Mouse (Mus musculus) stomach, postnatal 0 days (tissue): Measurements from ENCODE around the gene Sigmar1. TPM values are rescaled to one million over a fixed set of nuclear protein-coding genes. Genes with fewer than 3 reads are reported as not detected.
A peak's percentile ranks its signal among the peaks of the same experiment; 100 is the strongest.
"Not testable (repeated sequence)": the region's sequence is repeated elsewhere in the genome, so short reads cannot be mapped to it uniquely, and the experiment has no call there.

Source experiments
- ATAC-seq: fragments of 200-750 bp; cut with Nextera tagmentation; 2 replicates; pipeline ENCODE4 v1.8.0; 2017; ENCODE audit not compliant: low FRiP score, low TSS enrichment
- DNase-seq: peaks from one replicate; pipeline ENCODE4 v3.0.0-alpha.2; 2016; ENCODE audit warnings: low spot score
- H3K27ac ChIP-seq: fragments of 300-500 bp; sonication (generic); replicated peaks from 2 replicates; pipeline ENCODE4 v1.5.1; 2014; ENCODE audit warnings: mild to moderate bottlenecking, control low read depth
- H3K27me3 ChIP-seq: fragments of 300-500 bp; sonication (generic); 2 replicates; pipeline ENCODE4 v1.6.1; 2014; ENCODE audit warnings: low read length; ENCODE audit not compliant: control insufficient read depth, insufficient read depth
- H3K36me3 ChIP-seq: fragments of 300-500 bp; sonication (generic); 2 replicates; pipeline ENCODE4 v1.6.1; 2014; ENCODE audit warnings: low read length, mixed read lengths; ENCODE audit not compliant: control insufficient read depth, insufficient read depth
- H3K4me1 ChIP-seq: fragments of 300-500 bp; sonication (generic); replicated peaks from 2 replicates; pipeline ENCODE4 v1.6.1; 2014; ENCODE audit warnings: antibody characterized with exemption; ENCODE audit not compliant: control insufficient read depth, insufficient read depth
- H3K4me2 ChIP-seq: fragments of 300-500 bp; sonication (generic); replicated peaks from 2 replicates; pipeline ENCODE4 v1.6.1; 2014; ENCODE audit warnings: low read depth, mild to moderate bottlenecking, control low read depth, moderate library complexity
- H3K4me3 ChIP-seq: fragments of 300-500 bp; sonication (generic); 2 replicates; pipeline ENCODE4 v1.5.1; 2014; ENCODE audit warnings: low read depth, low read length, control low read depth
- H3K9ac ChIP-seq: fragments of 300-500 bp; sonication (generic); 2 replicates; pipeline ENCODE4 v1.6.1; 2014; ENCODE audit warnings: mild to moderate bottlenecking, low read length, control low read depth, mixed read lengths
- H3K9me3 ChIP-seq: fragments of 300-500 bp; sonication (generic); 2 replicates; pipeline ENCODE4 v1.6.1; 2016; ENCODE audit warnings: low read length; ENCODE audit not compliant: control insufficient read depth
- CTCF ChIP-seq: IDR thresholded peaks from 2 replicates; pipeline ENCODE4 v1.5.1; 2016; ENCODE audit warnings: antibody characterized with exemption, low read depth, mild to moderate bottlenecking, moderate library complexity
- EP300 ChIP-seq: optimal IDR thresholded peaks from 2 replicates; pipeline ENCODE3; 2016; ENCODE audit warnings: antibody characterized with exemption
- WGBS: fragments of 180-500 bp; shearing (Covaris S2); extraction: QIAGEN DNeasy Blood & Tissue Kit; methylation state at CpG from one replicate; pipeline ENCODE4 v1.1.7; 2014; 5-methylcytosine and 5-hydroxymethylcytosine counted together
- polyA plus RNA-seq: library from polyadenylated mRNA; unstranded; fragments of >200 nt; fragmentation: Nextera tagmentation; extraction: Ambion mirVana; gene quantifications from 2 replicates; pipeline ENCODE4 v1.2.1, GENCODE M21; 2015

The Sigmar1 gene
- polyA plus RNA-seq, 1 experiment from 2014 or later = 43.9 TPM

DNA sequence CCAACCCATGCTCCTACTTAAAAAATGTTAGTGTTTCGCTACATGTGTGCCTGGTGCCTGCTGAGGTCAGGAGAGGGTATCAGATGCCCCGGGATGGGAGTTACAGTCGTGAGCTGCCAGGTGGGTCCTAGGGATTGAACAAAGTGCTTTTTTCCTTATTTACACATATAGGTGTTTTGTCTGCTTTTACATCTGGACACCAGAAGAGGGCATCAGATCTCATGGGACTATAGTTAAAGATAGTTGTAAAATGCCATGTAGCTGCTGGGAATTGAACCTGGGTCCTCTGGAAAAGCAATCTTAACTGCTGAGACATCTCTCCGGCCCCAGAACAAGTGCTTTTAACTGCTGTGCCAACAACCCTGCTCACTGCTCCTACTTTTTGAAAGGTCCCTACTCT is 45.7 kb downstream of the Sigmar1 start:
- Histone ChIP-seq H3K9me3 (no peaks in the 10 kb centered on the region), H3K4me2 (no peak overlapping the region), H3K9ac (no peak overlapping the region), H3K27me3 (no peaks in the 10 kb centered on the region; the same call in 1 of the 2 replicates), H3K36me3 (no peaks in the 10 kb centered on the region), H3K4me3 (no peak overlapping the region), H3K4me1 (peaks cover 8% of the 10 kb centered on the region), H3K27ac (no peak overlapping the region)
- ATAC-seq (no peak), DNase-seq (no peak)
- WGBS = 57% methylated on average over 4 of the region's 4 CpGs
- TF ChIP-seq EP300 (no peak), CTCF (peak; percentile 50)

DNA sequence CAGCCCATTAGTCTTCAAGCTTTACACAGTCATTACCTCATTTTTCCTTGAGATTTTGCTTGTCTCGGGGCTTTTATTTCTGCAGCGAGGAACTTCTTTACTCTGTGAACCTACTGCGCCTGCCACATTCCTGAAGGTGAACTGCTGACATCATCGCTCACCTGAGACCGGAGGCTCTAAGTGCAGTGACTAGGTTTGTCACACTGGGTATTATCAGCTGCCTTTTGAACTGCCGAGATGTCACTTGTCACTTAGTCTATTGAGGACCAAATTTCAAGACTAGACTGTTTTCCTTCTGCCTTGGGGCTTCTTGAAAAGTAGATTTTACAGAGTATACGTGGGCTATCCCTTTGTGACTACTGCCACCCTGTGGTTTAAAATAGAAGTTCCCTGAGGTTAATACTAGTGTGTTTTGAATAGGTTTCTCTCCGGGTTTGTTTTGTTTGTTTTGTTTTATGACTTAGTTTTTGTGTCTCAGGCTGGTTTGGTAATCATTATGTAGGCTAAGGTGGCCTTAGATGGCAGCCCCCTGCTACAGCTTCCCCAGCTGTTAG is 47.7 kb downstream of the Sigmar1 start:
- Histone ChIP-seq H3K9ac (no peak overlapping the region), H3K4me1 (peaks cover 8% of the 10 kb centered on the region), H3K36me3 (no peaks in the 10 kb centered on the region), H3K4me2 (peak overlapping the region; percentile 11; the same call in 1 of the 2 replicates), H3K27ac (no peak overlapping the region), H3K9me3 (no peaks in the 10 kb centered on the region), H3K27me3 (no peaks in the 10 kb centered on the region; the same call in 1 of the 2 replicates), H3K4me3 (no peak overlapping the region)
- 18% methylated on average over 8 of the region's 8 CpGs for WGBS
- ATAC-seq (peak; percentile 41; the same call in 1 of the 2 replicates), DNase-seq (peak; percentile 39)
- TF ChIP-seq CTCF (peak; percentile 80), EP300 (no peak)

DNA sequence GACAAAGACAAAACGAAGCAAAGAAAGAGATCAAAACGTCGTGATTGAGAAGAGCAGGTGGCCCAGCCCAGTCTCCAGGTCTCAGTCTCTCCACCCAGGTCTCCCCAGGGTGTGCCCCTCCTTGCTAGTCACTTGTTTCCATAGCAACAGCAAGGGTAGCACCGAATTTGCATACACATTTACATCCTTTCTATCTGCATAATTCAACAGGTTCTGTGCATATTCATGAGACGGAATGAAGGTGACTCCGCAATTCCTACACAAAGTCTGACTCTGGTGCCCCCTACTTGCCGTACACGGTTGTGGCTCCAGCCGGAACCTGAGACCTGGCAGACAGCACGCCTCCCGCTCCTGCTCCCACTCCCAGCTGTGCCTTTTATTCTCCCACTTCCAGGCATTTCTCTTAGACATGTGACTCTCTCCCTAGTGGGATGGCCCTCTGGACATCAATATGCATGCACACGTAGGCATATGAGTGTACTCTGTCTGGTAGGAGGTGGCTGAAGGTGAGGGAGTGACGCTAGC is 48.9 kb downstream of the Sigmar1 start:
- H3K27ac ChIP-seq = no peak overlapping the region
- WGBS = 2% methylated on average over 13 of the region's 13 CpGs
- H3K9ac ChIP-seq = no peak overlapping the region
- TF ChIP-seq EP300 = no peak
- TF ChIP-seq CTCF = peak; percentile 78
- no peaks in the 10 kb centered on the region for H3K9me3 ChIP-seq
- peaks cover 4% of the 10 kb centered on the region for H3K4me1 ChIP-seq
- DNase-seq (peak; percentile 81), ATAC-seq (peak; percentile 69)
- H3K27me3 ChIP-seq = no peaks in the 10 kb centered on the region; the same call in 1 of the 2 replicates
- H3K36me3 ChIP-seq = no peaks in the 10 kb centered on the region
- H3K4me3 ChIP-seq = no peak overlapping the region
- H3K4me2 ChIP-seq = peak overlapping the region; percentile 17; the same call in 1 of the 2 replicates

DNA sequence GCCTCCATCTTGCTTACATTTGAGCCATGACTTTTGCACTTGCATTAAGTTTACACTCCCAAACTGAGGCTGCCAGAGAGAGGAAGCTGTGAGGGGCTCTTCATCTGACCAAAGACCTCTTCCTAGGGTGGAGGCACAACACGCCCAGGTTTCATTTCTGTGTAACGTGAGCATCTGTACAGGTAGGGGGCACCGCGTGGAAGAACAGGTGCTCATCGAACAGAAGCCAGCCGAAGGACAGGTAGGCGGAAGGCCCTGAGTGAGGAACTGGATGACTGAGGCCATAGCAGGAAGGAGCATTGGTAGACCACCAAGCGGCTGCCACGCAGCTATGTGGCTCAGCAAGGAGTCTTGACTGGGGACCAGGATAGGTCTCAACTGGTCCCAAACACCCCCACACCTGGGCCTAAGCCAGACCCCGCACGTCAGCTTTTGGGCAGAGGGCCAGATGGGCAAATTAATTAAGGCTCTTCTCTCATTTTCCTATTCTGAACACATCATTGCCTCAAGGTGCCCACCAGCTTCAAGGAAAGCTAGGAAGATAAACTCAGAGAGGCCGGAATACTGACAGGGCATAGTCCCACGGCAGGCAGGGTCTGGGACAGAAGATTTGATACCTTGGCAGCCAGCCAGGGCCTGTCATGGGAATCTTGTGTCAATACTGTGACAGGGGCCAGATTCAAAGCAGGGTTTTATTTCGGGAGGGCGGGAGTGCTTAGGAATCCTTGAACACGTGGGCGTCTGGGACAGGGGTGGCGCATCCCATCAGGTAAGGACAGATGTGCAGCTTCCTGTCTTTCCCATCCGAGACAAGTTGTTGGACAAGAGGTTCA is 49.8 kb downstream of the Sigmar1 start:
- H3K4me1 ChIP-seq = no peaks in the 10 kb centered on the region
- TF ChIP-seq CTCF (no peak), EP300 (no peak)
- no peak for DNase-seq
- ATAC-seq = no peak
- H3K27ac ChIP-seq = no peak overlapping the region
- H3K9ac ChIP-seq = no peak overlapping the region
- WGBS = 61% methylated on average over 19 of the region's 19 CpGs
- no peaks in the 10 kb centered on the region for H3K36me3 ChIP-seq
- no peak overlapping the region for H3K4me2 ChIP-seq
- H3K9me3 ChIP-seq = no peaks in the 10 kb centered on the region
- H3K27me3 ChIP-seq = no peaks in the 10 kb centered on the region; the same call in 1 of the 2 replicates
- no peak overlapping the region for H3K4me3 ChIP-seq

DNA sequence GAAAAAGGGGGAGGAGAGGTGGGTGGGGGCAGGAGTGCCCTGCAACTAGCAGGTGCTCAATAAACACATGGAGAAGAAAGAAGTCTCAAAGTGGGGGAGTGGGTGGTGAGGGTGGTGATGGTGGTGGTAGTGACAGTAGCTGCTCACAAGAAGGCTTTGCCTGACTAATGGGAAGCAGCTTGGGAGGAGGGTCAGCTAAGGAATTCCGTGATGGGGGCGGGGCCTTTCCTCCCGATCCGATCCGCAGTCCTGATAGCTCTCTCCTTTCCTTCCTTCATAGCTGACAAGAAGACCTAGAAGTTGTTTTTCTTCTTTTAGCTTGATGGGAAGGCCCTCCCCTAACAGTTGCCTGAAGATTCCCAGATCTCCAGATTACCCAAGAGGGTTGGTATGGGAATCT is 51.3 kb downstream of the Sigmar1 start:
- DNase-seq (no peak), ATAC-seq (no peak)
- Histone ChIP-seq H3K9me3 (no peaks in the 10 kb centered on the region), H3K27ac (no peak overlapping the region), H3K4me2 (no peak overlapping the region), H3K4me3 (no peak overlapping the region), H3K4me1 (no peaks in the 10 kb centered on the region), H3K27me3 (no peaks in the 10 kb centered on the region; the same call in 1 of the 2 replicates), H3K9ac (no peak overlapping the region), H3K36me3 (no peaks in the 10 kb centered on the region)
- no peak for TF ChIP-seq CTCF
- no peak for TF ChIP-seq EP300
- WGBS = 6% methylated on average over 5 of the region's 5 CpGs

DNA sequence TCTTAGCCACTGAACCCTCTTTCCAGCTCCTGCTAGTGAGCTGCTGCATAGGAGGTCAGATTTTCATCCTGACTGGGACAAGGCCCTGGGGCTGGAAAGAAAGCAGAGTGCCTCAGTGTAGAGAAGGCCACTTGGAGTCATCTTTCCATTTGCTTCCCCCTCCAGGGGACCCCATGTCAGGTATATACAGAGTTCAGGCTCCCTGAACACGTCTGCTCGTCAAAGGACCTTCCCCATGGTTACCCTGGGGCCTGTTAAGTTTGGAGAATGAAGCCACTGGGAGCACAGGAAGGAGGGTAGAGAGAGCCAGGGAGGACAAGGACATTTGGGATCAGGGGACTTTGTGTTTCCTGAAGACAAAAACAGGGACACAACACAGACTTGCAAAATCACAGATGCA is 53.7 kb downstream of the Sigmar1 start:
- not testable (repeated sequence) for ATAC-seq
- WGBS = 68% methylated on average over 2 of the region's 2 CpGs

DNA sequence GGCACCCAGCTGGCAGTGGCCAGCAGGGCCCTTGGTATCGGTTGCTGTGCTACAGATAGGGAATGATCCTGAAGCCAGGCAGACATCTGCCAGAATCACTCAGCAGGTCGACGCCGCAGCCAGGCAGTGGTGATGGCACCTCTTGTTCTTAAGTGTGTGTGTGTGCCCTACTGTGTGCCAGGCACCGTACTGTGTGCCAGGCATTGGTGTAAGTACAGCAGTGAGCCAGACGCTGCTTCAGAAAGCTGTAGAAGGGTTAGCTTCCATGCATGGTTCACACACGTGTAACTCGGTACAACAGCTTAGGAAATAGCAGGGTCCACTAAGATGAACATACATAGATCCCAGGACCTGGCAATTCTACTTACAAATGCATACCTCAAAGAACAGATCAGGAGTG is 55.7 kb downstream of the Sigmar1 start:
- 86% methylated on average over 2 of the region's 8 CpGs for WGBS
- H3K27me3 ChIP-seq, H3K9me3 ChIP-seq, H3K36me3 ChIP-seq, H3K4me1 ChIP-seq, H3K4me2 ChIP-seq, H3K4me3 ChIP-seq, ATAC-seq, H3K9ac ChIP-seq, H3K27ac ChIP-seq, DNase-seq: not testable (repeated sequence)

More for the DNA sequence above, 53.7 kb downstream of the Sigmar1 start:
- H3K27me3 ChIP-seq, H3K4me1 ChIP-seq, H3K4me2 ChIP-seq, H3K9ac ChIP-seq, H3K9me3 ChIP-seq, H3K4me3 ChIP-seq, H3K27ac ChIP-seq, DNase-seq, H3K36me3 ChIP-seq: not testable (repeated sequence)

DNA sequence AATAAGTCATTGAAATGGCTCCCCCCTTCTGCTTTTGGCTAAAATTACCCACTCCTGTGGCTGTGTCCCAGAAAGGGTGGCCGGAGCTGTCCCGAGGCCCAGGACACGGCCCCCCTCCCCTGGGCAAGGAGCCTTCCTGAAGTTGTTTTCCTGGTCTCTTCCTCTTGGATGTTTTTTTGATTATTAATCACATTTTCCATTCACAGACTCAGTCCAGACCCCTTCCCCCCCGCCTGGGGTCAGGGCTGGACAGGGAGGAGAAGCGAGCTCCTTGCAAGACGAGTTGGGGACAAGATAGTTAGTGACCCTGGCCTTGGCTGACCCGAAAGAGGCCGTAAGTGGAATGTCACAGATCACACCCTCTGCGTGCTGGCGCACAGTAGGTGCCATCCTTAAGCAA is 56.2 kb downstream of the Sigmar1 start, which contains the start of gene Il11ra1:
TSS of gene Il11ra1 (plus strand) at position 207 of the 400 bp plus-strand sequence.
- not testable (repeated sequence) for H3K4me1 ChIP-seq, H3K9me3 ChIP-seq, H3K4me2 ChIP-seq, ATAC-seq, H3K27me3 ChIP-seq, H3K27ac ChIP-seq, H3K36me3 ChIP-seq, H3K4me3 ChIP-seq, DNase-seq, H3K9ac ChIP-seq
- WGBS = 89% methylated on average over 9 of the region's 10 CpGs
